Mouse (Mus musculus) brain, embryonic 14.5 days (tissue): Measurements from ENCODE around the gene Foxf1.

Experiments
- CTCF ChIP-seq: fragments of 200-500 bp; IDR thresholded peaks from 2 replicates; pipeline ENCODE4 v1.5.1; 2012; ENCODE audit warnings: inconsistent platforms, mild to moderate bottlenecking, moderate library complexity, borderline replicate concordance; ENCODE audit not compliant: insufficient read depth, insufficient read length; ENCODE audit errors: extremely low read depth
- POLR2A ChIP-seq: fragments of 200-500 bp; IDR thresholded peaks from 2 replicates; pipeline ENCODE4 v1.6.1; 2012; ENCODE audit warnings: mild to moderate bottlenecking, inconsistent platforms, borderline replicate concordance; ENCODE audit not compliant: poor library complexity, insufficient read depth, insufficient read length, severe bottlenecking; ENCODE audit errors: extremely low read depth

GRCm38 (mm10) chr8:121116591-121117185 lies 32.5 kb downstream of the Foxf1 start:
- TF ChIP-seq CTCF: no peak
- no peak for TF ChIP-seq POLR2A
